Mouse (Mus musculus): Measurements from ENCODE around the gene Pgm1. TPM values are rescaled to one million over a fixed set of nuclear protein-coding genes. Genes with fewer than 3 reads are reported as not detected.

Pgm1 gene
- total and polyA plus RNA-seq, 3 experiments: 54.0 to 97.9 (median 95.7) TPM

DNA sequence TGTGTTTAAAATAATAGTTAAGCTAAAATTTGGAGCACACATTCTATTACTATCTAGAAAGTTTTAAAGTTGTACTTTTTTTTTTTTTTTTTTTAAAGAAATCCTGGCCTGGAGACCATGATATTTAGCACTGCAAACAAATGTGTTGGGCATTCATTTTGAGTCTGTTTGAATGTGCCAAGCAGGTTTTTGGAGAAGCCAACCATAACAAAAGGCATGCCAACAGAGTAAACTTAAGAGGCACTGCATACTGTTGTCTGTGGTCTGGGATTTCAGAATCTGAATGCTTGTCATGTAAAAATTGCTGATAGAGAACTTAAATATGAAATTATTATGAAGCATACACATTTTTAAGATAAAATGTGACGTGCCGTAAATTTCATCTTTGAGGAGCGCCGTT is 28.0 kb downstream of the Pgm1 start:
- DNase-seq (ENCODE audit: extremely low read depth): no peak
- no peaks in the 10 kb centered on the region for H3K27me3 ChIP-seq (replicated peaks)
- no peak for TF ChIP-seq POLR2A (IDR thresholded peaks at IDR 0.05; ENCODE audit: low read depth, low read length)
- no peak for TF ChIP-seq HCFC1 (IDR thresholded peaks at IDR 0.05; ENCODE audit: low read depth, low read length)
- no peak for TF ChIP-seq ZMIZ1 (IDR thresholded peaks at IDR 0.05; ENCODE audit: low read depth, low read length)
- TF ChIP-seq ELF1 (IDR thresholded peaks at IDR 0.05; ENCODE audit: low read depth, low read length): no peak
- TF ChIP-seq MAZ (IDR thresholded peaks at IDR 0.05; ENCODE audit: low read depth, low read length): no peak
- no peak for TF ChIP-seq EP300 (IDR thresholded peaks at IDR 0.05; ENCODE audit: low read length)
- TF ChIP-seq CTCF (conservative IDR thresholded peaks at IDR 0.05 in 1 of 2, IDR thresholded peaks at IDR 0.05 in 1 of 2; ENCODE audit: low read depth in 2 of 2, low read length in 2 of 2): no peak
- TF ChIP-seq CHD1 (IDR thresholded peaks at IDR 0.05; ENCODE audit: low read depth, low read length): no peak
- no peak for TF ChIP-seq CHD2 (IDR thresholded peaks at IDR 0.05; ENCODE audit: low read length)
- TF ChIP-seq POLR2AphosphoS2 (IDR thresholded peaks at IDR 0.05; ENCODE audit: low read depth, low read length): no peak
- TF ChIP-seq JUND (conservative IDR thresholded peaks at IDR 0.05; ENCODE audit: low read depth, low read length): no peak
- no peak for TF ChIP-seq PAX5 (IDR thresholded peaks at IDR 0.05; ENCODE audit: low read length)
- no peak for TF ChIP-seq RCOR1 (conservative IDR thresholded peaks at IDR 0.05; ENCODE audit: low read depth, low read length)
- no peak for TF ChIP-seq SMC3 (IDR thresholded peaks at IDR 0.05; ENCODE audit: low read depth, low read length)
- no peak for TF ChIP-seq TCF12 (IDR thresholded peaks at IDR 0.05; ENCODE audit: low read depth, low read length)
- no peak for TF ChIP-seq MAFK (IDR thresholded peaks at IDR 0.05; ENCODE audit: insufficient replicate concordance, low read length)
- in situ Hi-C loops (cut with MboI; ENCODE audit: low pct_ligation_motif_present, low pct_unique_long_range_greater_than_20kb, low sequenced_read_pairs) (no loop called here), dilution Hi-C loops (cut with MboI; ENCODE audit: extremely low pct_ligation_motif_present, extremely low pct_unique_long_range_greater_than_20kb, low sequenced_read_pairs) (no loop called here)
- H3K9ac ChIP-seq (ENCODE audit: insufficient read depth, low read depth): no peak overlapping the region
- H3K4me2 ChIP-seq (ENCODE audit: insufficient read depth, low read depth, poor library complexity, severe bottlenecking): no peak overlapping the region
- no peak overlapping the region for H3K4me3 ChIP-seq (replicated peaks in 1 of 3; ENCODE audit: low read depth in 2 of 3, low read length in 2 of 3, poor library complexity in 1 of 3)
- H3K79me2 ChIP-seq (replicated peaks; ENCODE audit: control insufficient read depth, extremely low read depth, insufficient read depth, poor library complexity, severe bottlenecking): no peaks in the 10 kb centered on the region
- no peak overlapping the region for H3K27ac ChIP-seq (ENCODE audit: insufficient read depth, low read depth)
- no peaks in the 10 kb centered on the region for H3K9me3 ChIP-seq (replicated peaks; ENCODE audit: low read length)
- peaks cover 0 to 23% of the 10 kb centered on the region in 2 experiments; a peak in 2 of 4 replicates for H3K4me1 ChIP-seq (ENCODE audit: control insufficient read depth in 1 of 2, insufficient read depth in 2 of 2)
- peaks cover 0 to 17% of the 10 kb centered on the region in 2 experiments for H3K36me3 ChIP-seq (replicated peaks in 1 of 2; ENCODE audit: control insufficient read depth in 1 of 2, insufficient read depth in 1 of 2, low read length in 1 of 2)

DNA sequence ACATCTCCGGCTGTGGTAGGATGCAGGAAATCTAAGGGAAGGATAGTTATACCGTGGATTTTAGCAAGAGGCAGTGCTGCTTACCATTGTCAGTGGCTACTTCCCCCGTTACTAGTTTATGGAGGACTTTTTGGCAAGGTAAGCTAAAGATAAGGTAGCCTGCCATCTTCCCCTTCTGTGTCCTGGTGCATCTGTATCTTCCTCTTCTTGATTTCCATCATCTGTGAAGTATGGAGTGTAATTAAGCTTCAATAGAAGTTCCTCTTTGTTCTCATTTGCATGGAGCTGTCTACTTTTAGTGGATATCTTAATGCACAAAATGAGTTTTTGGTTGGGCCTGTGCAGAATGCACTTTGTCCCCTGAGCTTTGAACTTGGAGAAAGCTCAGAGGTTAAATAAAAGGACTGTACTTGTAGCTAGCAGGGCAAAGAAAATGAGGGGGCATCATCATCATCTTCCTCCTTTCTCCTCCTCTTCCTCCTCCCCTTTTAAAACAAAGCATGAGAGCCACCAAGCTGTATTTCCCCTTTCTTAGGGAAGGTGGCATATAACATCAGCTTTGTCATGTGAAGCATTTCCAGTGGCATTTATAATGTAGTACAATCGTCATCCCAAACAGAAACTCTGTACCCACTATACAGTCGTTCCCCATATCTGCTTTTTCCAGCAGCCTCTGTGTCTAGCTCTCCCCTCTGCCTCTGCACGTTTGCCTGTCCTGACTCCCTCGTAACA is 29.0 kb downstream of the Pgm1 start:
- H3K27me3 ChIP-seq (replicated peaks): no peaks in the 10 kb centered on the region
- DNase-seq (ENCODE audit: extremely low read depth): peak; percentile 17
- H3K9me3 ChIP-seq (replicated peaks; ENCODE audit: low read length): no peaks in the 10 kb centered on the region
- peaks cover 0 to 26% of the 10 kb centered on the region in 2 experiments for H3K36me3 ChIP-seq (replicated peaks in 1 of 2; ENCODE audit: control insufficient read depth in 1 of 2, insufficient read depth in 1 of 2, low read length in 1 of 2)
- in situ Hi-C loops (cut with MboI; ENCODE audit: low pct_ligation_motif_present, low pct_unique_long_range_greater_than_20kb, low sequenced_read_pairs): no loop called here
- H3K4me1 ChIP-seq (ENCODE audit: control insufficient read depth in 1 of 2, insufficient read depth in 2 of 2): peaks cover 0 to 23% of the 10 kb centered on the region in 2 experiments; a peak in 2 of 4 replicates
- no peak overlapping the region for H3K4me2 ChIP-seq (ENCODE audit: insufficient read depth, low read depth, poor library complexity, severe bottlenecking)
- H3K4me3 ChIP-seq (replicated peaks in 1 of 3; ENCODE audit: low read depth in 2 of 3, low read length in 2 of 3, poor library complexity in 1 of 3): no peak overlapping the region
- no peak overlapping the region for H3K27ac ChIP-seq (ENCODE audit: insufficient read depth, low read depth)
- dilution Hi-C loops (cut with MboI; ENCODE audit: extremely low pct_ligation_motif_present, extremely low pct_unique_long_range_greater_than_20kb, low sequenced_read_pairs): no loop called here
- H3K9ac ChIP-seq (ENCODE audit: insufficient read depth, low read depth): no peak overlapping the region
- no peaks in the 10 kb centered on the region for H3K79me2 ChIP-seq (replicated peaks; ENCODE audit: control insufficient read depth, extremely low read depth, insufficient read depth, poor library complexity, severe bottlenecking)
- no peak for TF ChIP-seq BHLHE40 (IDR thresholded peaks at IDR 0.05; ENCODE audit: low read depth, low read length)
- no peak for TF ChIP-seq KAT2A (IDR thresholded peaks at IDR 0.05; ENCODE audit: insufficient replicate concordance, low read length)
- no peak for TF ChIP-seq POLR2AphosphoS2 (IDR thresholded peaks at IDR 0.05; ENCODE audit: low read depth, low read length)
- TF ChIP-seq GABPA (IDR thresholded peaks at IDR 0.05; ENCODE audit: insufficient replicate concordance, low read depth, low read length): no peak
- TF ChIP-seq SMC3 (IDR thresholded peaks at IDR 0.05; ENCODE audit: low read depth, low read length): no peak
- no peak for TF ChIP-seq RAD21 (IDR thresholded peaks at IDR 0.05; ENCODE audit: low read depth, low read length)
